Mouse (Mus musculus): ENCODE results near the gene Grm7.

- TF ChIP-seq CTCF (IDR thresholded peaks at IDR 0.05; ENCODE audit: low read depth) (no peak), EP300 (IDR thresholded peaks at IDR 0.05; ENCODE audit: low read depth) (no peak)
Observed at GRCm38 (mm10) chr6:111195333-111195732, 550.0 kb downstream of the Grm7 start.
